Mouse (Mus musculus): ENCODE data around the gene Rufy1.

The Rufy1 gene

GRCm38 (mm10) chr11:50426056-50426455 lies 4.9 kb downstream of the Rufy1 start:
- no peak for DNase-seq (ENCODE audit: low spot score in 2 of 2)

GRCm38 (mm10) chr11:50421934-50422780 lies 8.8 kb downstream of the Rufy1 start:
- DNase-seq (ENCODE audit: low spot score in 2 of 2), result peak in 1 of 2 experiments; percentile 18

- no peak for DNase-seq (ENCODE audit: low spot score in 2 of 2)
These were observed 9.5 kb downstream of the Rufy1 start for GRCm38 (mm10) chr11:50421461-50421860.

- DNase-seq (ENCODE audit: low spot score in 2 of 2), result no peak
These were observed 13.1 kb downstream of the Rufy1 start for GRCm38 (mm10) chr11:50417856-50418255.

- DNase-seq (ENCODE audit: low spot score in 2 of 2), result no peak
These were observed 15.2 kb downstream of the Rufy1 start for GRCm38 (mm10) chr11:50415563-50416241.

GRCm38 (mm10) chr11:50407235-50407634 lies 23.7 kb downstream of the Rufy1 start:
- DNase-seq (ENCODE audit: low spot score in 2 of 2), result no peak

- no peak for DNase-seq (ENCODE audit: low spot score in 2 of 2)
These were observed 27.4 kb downstream of the Rufy1 start for GRCm38 (mm10) chr11:50403367-50404014.

GRCm38 (mm10) chr11:50402481-50402880 lies 28.4 kb downstream of the Rufy1 start:
- no peak for DNase-seq (ENCODE audit: low spot score in 2 of 2)

GRCm38 (mm10) chr11:50398803-50399202 lies 32.1 kb downstream of the Rufy1 start:
- no peak for DNase-seq (ENCODE audit: low spot score in 2 of 2)

- no peak for DNase-seq (ENCODE audit: low spot score in 2 of 2)
These were observed 33.6 kb downstream of the Rufy1 start for GRCm38 (mm10) chr11:50397316-50397715.

GRCm38 (mm10) chr11:50396766-50397307 lies 34.1 kb downstream of the Rufy1 start:
- DNase-seq (ENCODE audit: low spot score in 2 of 2), result no peak

GRCm38 (mm10) chr11:50394731-50395130 lies 36.2 kb downstream of the Rufy1 start:
- no peak for DNase-seq (ENCODE audit: low spot score in 2 of 2)

GRCm38 (mm10) chr11:50393306-50393705 lies 37.6 kb downstream of the Rufy1 start:
- DNase-seq (ENCODE audit: low spot score in 2 of 2), result no peak

- no peak for DNase-seq (ENCODE audit: low spot score in 2 of 2)
These were observed 39.5 kb downstream of the Rufy1 start for GRCm38 (mm10) chr11:50391272-50391960.

- DNase-seq (ENCODE audit: low spot score in 2 of 2), result no peak
These were observed 41.3 kb downstream of the Rufy1 start for GRCm38 (mm10) chr11:50389616-50390015.

- no peak for DNase-seq (ENCODE audit: low spot score in 2 of 2)
These were observed 41.9 kb downstream of the Rufy1 start for GRCm38 (mm10) chr11:50389011-50389410.

GRCm38 (mm10) chr11:50388217-50388929 lies 42.6 kb downstream of the Rufy1 start:
- no peak for DNase-seq (ENCODE audit: low spot score in 2 of 2)

GRCm38 (mm10) chr11:50387697-50388096 lies 43.2 kb downstream of the Rufy1 start:
- no peak for DNase-seq (ENCODE audit: low spot score in 2 of 2)

- no peak for DNase-seq (ENCODE audit: low spot score in 2 of 2)
These were observed 43.7 kb downstream of the Rufy1 start for GRCm38 (mm10) chr11:50387167-50387679.

- no peak for DNase-seq (ENCODE audit: low spot score in 2 of 2)
These were observed 49.6 kb downstream of the Rufy1 start for GRCm38 (mm10) chr11:50381311-50381710.
